Mouse (Mus musculus) forebrain, embryonic 10.5 days (tissue): ENCODE data around the gene Nupr1l. TPM values are rescaled to one million over a fixed set of nuclear protein-coding genes. Genes with fewer than 3 reads are reported as not detected.
"Not testable (repeated sequence)": the region's sequence is repeated elsewhere in the genome, so short reads cannot be mapped to it uniquely, and the experiment has no call there.

Experiments used
- DNase-seq: peaks from one replicate; pipeline ENCODE4 v3.0.0-alpha.2; 2017; ENCODE audit warnings: low spot score; ENCODE audit errors: extremely low spot score
- H3K27ac ChIP-seq: fragments of 300-500 bp; sonication (generic); 2 replicates; pipeline ENCODE4 v1.5.1; 2016; ENCODE audit warnings: mild to moderate bottlenecking
- H3K27me3 ChIP-seq: fragments of 300-500 bp; sonication (generic); 2 replicates; pipeline ENCODE4 v1.6.1; 2016; ENCODE audit warnings: mild to moderate bottlenecking; ENCODE audit not compliant: poor library complexity, severe bottlenecking
- H3K36me3 ChIP-seq: fragments of 300-500 bp; sonication (generic); replicated peaks from 2 replicates; pipeline ENCODE4 v1.6.1; 2016; ENCODE audit warnings: mild to moderate bottlenecking, moderate library complexity
- H3K4me1 ChIP-seq: fragments of 300-500 bp; sonication (generic); 2 replicates; pipeline ENCODE4 v1.6.1; 2016
- H3K4me3 ChIP-seq: fragments of 300-500 bp; sonication (generic); 2 replicates; pipeline ENCODE4 v1.5.1; 2016; ENCODE audit warnings: mild to moderate bottlenecking, moderate library complexity
- H3K9me3 ChIP-seq: fragments of 300-500 bp; sonication (generic); 2 replicates; pipeline ENCODE4 v1.6.1; 2016; ENCODE audit warnings: mild to moderate bottlenecking, moderate library complexity
- WGBS: fragments of 180-500 bp; shearing (Covaris S2); methylation state at CpG from one replicate; pipeline ENCODE4 v1.1.7; 2016; 5-methylcytosine and 5-hydroxymethylcytosine counted together
- polyA plus RNA-seq: library from polyadenylated mRNA; unstranded; fragments of >200 nt; fragmentation: Nextera tagmentation; extraction: Ambion mirVana; gene quantifications from 2 replicates; pipeline ENCODE4 v1.2.1, GENCODE M21; 2016

Gene Nupr1l
- polyA plus RNA-seq, 1 experiment from 2014 or later = 3.3 TPM

GRCm38 (mm10) chr5:129921972-129922371, 13.6 kb downstream of the Nupr1l start:
- H3K9me3 ChIP-seq = no peaks in the 10 kb centered on the region
- H3K27ac ChIP-seq = no peak overlapping the region
- no peak for DNase-seq
- 92% methylated on average over 4 of the region's 4 CpGs for WGBS
- H3K27me3 ChIP-seq = no peaks in the 10 kb centered on the region
- H3K4me1 ChIP-seq = no peaks in the 10 kb centered on the region
- H3K36me3 ChIP-seq = no peaks in the 10 kb centered on the region
- no peak overlapping the region for H3K4me3 ChIP-seq

GRCm38 (mm10) chr5:129924820-129925452, 16.6 kb downstream of the Nupr1l start:
- Histone ChIP-seq H3K36me3 (no peaks in the 10 kb centered on the region), H3K4me1 (peaks cover 1% of the 10 kb centered on the region), H3K4me3 (no peak overlapping the region), H3K9me3 (no peaks in the 10 kb centered on the region), H3K27ac (no peak overlapping the region), H3K27me3 (no peaks in the 10 kb centered on the region)
- no peak for DNase-seq
- WGBS = 93% methylated on average over 8 of the region's 8 CpGs

- WGBS = 81% methylated on average over 5 of the region's 5 CpGs
- no peak for DNase-seq
- Histone ChIP-seq H3K4me3 (no peak overlapping the region), H3K36me3 (no peaks in the 10 kb centered on the region), H3K27me3 (no peaks in the 10 kb centered on the region), H3K9me3 (no peaks in the 10 kb centered on the region), H3K4me1 (peaks cover 6% of the 10 kb centered on the region), H3K27ac (no peak overlapping the region)
Observed at GRCm38 (mm10) chr5:129925933-129926332, 17.6 kb downstream of the Nupr1l start.

- Histone ChIP-seq H3K4me1 (peaks cover 6% of the 10 kb centered on the region), H3K27me3 (no peaks in the 10 kb centered on the region), H3K9me3 (no peaks in the 10 kb centered on the region), H3K4me3 (no peak overlapping the region), H3K27ac (no peak overlapping the region), H3K36me3 (no peaks in the 10 kb centered on the region)
- DNase-seq = no peak
- WGBS = 63% methylated on average over 9 of the region's 9 CpGs
Observed at GRCm38 (mm10) chr5:129929924-129930855, 21.9 kb downstream of the Nupr1l start.

GRCm38 (mm10) chr5:129936941-129937340, 28.6 kb downstream of the Nupr1l start:
- Histone ChIP-seq H3K27ac (no peak overlapping the region), H3K9me3 (no peaks in the 10 kb centered on the region), H3K4me1 (peaks cover 19% of the 10 kb centered on the region), H3K36me3 (no peaks in the 10 kb centered on the region), H3K4me3 (no peak overlapping the region), H3K27me3 (no peaks in the 10 kb centered on the region)
- DNase-seq = no peak
- 18% methylated on average over 4 of the region's 4 CpGs for WGBS

- Histone ChIP-seq H3K4me3 (no peak overlapping the region; the same call in 1 of the 2 replicates), H3K27me3 (no peaks in the 10 kb centered on the region), H3K9me3 (no peaks in the 10 kb centered on the region), H3K4me1 (peaks cover 31% of the 10 kb centered on the region), H3K36me3 (peaks cover 9% of the 10 kb centered on the region), H3K27ac (no peak overlapping the region)
- DNase-seq = no peak
- WGBS = 91% methylated on average over 2 of the region's 2 CpGs
Observed at GRCm38 (mm10) chr5:129940281-129940680, 31.9 kb downstream of the Nupr1l start.

GRCm38 (mm10) chr5:129940736-129941494, 32.6 kb downstream of the Nupr1l start:
- Histone ChIP-seq H3K4me1 (peaks cover 31% of the 10 kb centered on the region), H3K27me3 (no peaks in the 10 kb centered on the region), H3K27ac (peak overlapping the region; percentile 79), H3K36me3 (peaks cover 14% of the 10 kb centered on the region), H3K4me3 (peak overlapping the region; percentile 94), H3K9me3 (no peaks in the 10 kb centered on the region)
- WGBS = 14% methylated on average over 9 of the region's 9 CpGs
- no peak for DNase-seq

GRCm38 (mm10) chr5:129941495-129942045, 33.2 kb downstream of the Nupr1l start, which contains the start of gene Vkorc1l1:
Gene Vkorc1l1 (plus strand): TSS chr5:129941970.
- WGBS = under 1% methylated on average over 59 of the region's 59 CpGs
- H3K27me3 ChIP-seq = no peaks in the 10 kb centered on the region
- peak within 1 kb of the TSS; percentile 94 for H3K4me3 ChIP-seq

GRCm38 (mm10) chr5:129942073-129942939, 34.0 kb downstream of the Nupr1l start:
- H3K9me3 ChIP-seq, H3K27me3 ChIP-seq: not testable (repeated sequence)
- peaks cover 21% of the 10 kb centered on the region for H3K36me3 ChIP-seq
- H3K4me1 ChIP-seq = peaks cover 21% of the 10 kb centered on the region
- WGBS = under 1% methylated on average over 51 of the region's 82 CpGs
- peak; percentile 50 for DNase-seq
- H3K27ac ChIP-seq = peak overlapping the region; percentile 92
- H3K4me3 ChIP-seq = peak overlapping the region; percentile 94

More at GRCm38 (mm10) chr5:129941495-129942045, 33.2 kb downstream of the Nupr1l start, which contains the start of gene Vkorc1l1:
- DNase-seq = peak; percentile 99
- peaks cover 17% of the 10 kb centered on the region for H3K36me3 ChIP-seq
- H3K27ac ChIP-seq = peak within 1 kb of the TSS; percentile 92
- no peaks in the 10 kb centered on the region for H3K9me3 ChIP-seq
- H3K4me1 ChIP-seq = peaks cover 29% of the 10 kb centered on the region

GRCm38 (mm10) chr5:129943402-129943801, 35.1 kb downstream of the Nupr1l start:
- Histone ChIP-seq H3K9me3 (no peaks in the 10 kb centered on the region), H3K4me3 (peak overlapping the region; percentile 94), H3K4me1 (peaks cover 19% of the 10 kb centered on the region), H3K27ac (no peak overlapping the region), H3K36me3 (peaks cover 31% of the 10 kb centered on the region), H3K27me3 (no peaks in the 10 kb centered on the region)
- 88% methylated on average over 1 of the region's 1 CpGs for WGBS
- DNase-seq = no peak

GRCm38 (mm10) chr5:129947528-129948033, 39.2 kb downstream of the Nupr1l start:
- H3K27ac ChIP-seq = no peak overlapping the region
- peaks cover 12% of the 10 kb centered on the region for H3K4me1 ChIP-seq
- 94% methylated on average over 2 of the region's 2 CpGs for WGBS
- peaks cover 45% of the 10 kb centered on the region for H3K36me3 ChIP-seq
- no peaks in the 10 kb centered on the region for H3K9me3 ChIP-seq
- H3K27me3 ChIP-seq = no peaks in the 10 kb centered on the region
- DNase-seq = no peak
- H3K4me3 ChIP-seq = no peak overlapping the region
